Mouse (Mus musculus): ENCODE measurements around the gene Hist1h4i.

- TF ChIP-seq CTCF (IDR thresholded peaks at IDR 0.05; ENCODE audit: insufficient read depth, low read depth, low read length), result no peak
- no peak for TF ChIP-seq POLR2A (IDR thresholded peaks at IDR 0.05; ENCODE audit: insufficient read depth, low read depth, low read length)
Observed at GRCm38 (mm10) chr13:22009642-22010041, 31.5 kb downstream of the Hist1h4i start, which contains the start of gene Prss16.

All from olfactory bulb, adult 2 months (tissue).